Mouse (Mus musculus) heart, adult 8-10 months (tissue): Measurements from ENCODE around the gene Glp1r. TPM values are rescaled to one million over a fixed set of nuclear protein-coding genes. Genes with fewer than 3 reads are reported as not detected.

Source experiments
- DNase-seq: peaks from one replicate; pipeline ENCODE4 v3.0.0; 2022; ENCODE audit warnings: low spot score
- total RNA-seq, 4 experiments: library from RNA; stranded (reverse); gene quantifications; 2 replicates each; pipeline ENCODE4 v1.2.4; 2022

Glp1r gene
- total RNA-seq, 4 experiments from 2014 or later: 0.13 to 0.28 (median 0.17) TPM

- no peak for DNase-seq
Observed at GRCm38 (mm10) chr17:30912536-30912935, 10.9 kb downstream of the Glp1r start.

- no peak for DNase-seq
Observed at GRCm38 (mm10) chr17:30914264-30914663, 12.6 kb downstream of the Glp1r start.

DNA sequence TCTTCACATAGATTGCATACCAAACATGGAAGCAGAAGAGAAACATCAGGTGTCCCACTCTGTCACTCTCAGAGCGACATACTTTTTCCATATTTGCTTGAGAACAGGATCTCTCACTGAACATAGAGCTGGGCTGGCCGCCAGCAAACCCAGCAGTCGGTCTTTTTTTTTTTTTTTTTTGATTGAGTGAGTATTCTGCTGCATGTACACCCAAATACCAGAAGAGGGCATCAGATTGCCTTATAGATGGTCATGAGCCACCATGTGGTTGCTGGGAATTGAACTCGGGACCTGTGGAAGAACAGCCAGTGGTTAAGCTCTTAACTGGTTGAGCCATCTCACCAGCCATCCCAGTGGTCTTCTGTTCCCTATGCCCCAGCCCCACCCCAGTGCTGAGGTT is 21.9 kb downstream of the Glp1r start:
- no peak for DNase-seq

- DNase-seq: no peak
Observed at GRCm38 (mm10) chr17:30930827-30931226, 29.2 kb downstream of the Glp1r start.

DNA sequence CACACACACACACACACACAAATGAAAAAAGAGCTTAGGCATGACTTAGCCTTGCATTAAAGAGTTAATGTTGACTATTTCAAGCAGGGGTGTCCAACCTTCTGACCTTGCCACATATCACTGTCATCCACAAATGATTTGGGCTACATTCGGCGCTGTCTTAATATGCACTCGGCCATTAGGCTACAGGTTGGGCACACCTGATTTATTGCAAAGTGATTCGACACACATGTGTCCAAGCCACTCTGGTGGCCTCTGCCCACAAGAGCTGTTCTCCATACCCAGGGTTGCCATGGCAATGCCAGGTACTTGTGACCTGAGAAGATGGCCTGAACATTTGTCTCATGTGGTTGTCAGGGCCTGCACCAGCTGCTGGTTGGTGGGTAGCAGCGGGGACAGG is 31.2 kb downstream of the Glp1r start:
- DNase-seq: no peak

GRCm38 (mm10) chr17:30935301-30935700 is 33.7 kb downstream of the Glp1r start:
- DNase-seq: no peak

DNA sequence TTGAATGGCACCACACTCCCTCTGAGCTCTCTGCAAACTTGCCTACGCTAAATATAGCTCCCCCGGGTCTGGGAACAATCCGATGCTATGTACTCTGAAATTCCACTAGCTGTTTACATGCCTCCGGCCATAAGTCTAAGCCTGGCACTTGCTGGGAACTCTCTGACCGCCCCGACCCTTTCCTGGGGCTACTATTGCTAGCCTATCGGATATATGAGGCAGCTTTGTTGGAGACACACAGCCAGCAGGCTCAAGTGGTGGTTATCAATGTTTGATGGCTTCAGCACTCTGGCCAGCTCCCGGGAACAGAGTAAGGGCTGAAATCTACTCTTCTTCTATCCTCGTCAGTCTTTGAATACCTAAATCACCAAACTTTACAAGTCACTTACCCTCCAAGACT is 36.9 kb downstream of the Glp1r start:
- DNase-seq: no peak

DNA sequence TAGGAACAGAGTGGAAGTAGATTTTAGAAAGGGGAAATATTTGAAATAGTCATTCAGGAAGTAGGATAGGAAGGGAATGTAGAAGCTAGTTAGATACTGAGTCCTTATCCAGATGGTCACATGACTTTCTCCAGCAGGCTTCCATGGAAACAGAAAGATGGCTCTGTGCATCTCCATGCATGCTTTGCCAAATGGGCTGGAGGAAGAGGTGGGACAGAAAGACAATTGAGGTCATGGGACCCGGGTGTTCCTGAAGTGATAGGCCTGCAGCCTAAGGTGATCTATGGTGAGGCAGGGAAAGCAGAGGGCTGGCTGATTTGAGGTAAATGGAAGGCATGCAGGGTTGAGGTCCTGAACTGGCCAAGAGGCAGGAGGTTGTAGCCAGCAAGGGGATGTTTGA is 46.8 kb downstream of the Glp1r start:
- DNase-seq: no peak

DNA sequence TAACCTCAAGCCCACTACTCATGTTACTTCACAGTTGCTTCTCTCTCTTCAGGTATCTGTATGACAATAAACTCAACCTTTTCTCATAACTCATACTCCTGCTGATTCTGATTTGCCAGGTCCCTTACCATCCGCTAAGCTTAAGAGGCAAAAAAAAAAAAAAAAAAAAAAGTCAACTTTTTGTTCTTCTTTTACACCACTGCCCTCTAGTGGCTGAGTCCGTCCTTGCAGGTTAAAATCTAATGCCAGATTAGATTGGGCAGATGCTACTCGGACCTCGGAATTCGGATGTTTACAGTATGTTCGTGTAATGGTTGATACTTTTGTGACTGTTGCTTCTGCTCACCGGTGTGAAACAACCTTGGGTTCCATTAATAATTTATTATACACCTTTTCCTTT is 49.2 kb downstream of the Glp1r start:
- DNase-seq: peak; percentile 59

GRCm38 (mm10) chr17:30951600-30951999 is 50.0 kb downstream of the Glp1r start:
- DNase-seq: no peak

- no peak for DNase-seq
Observed at GRCm38 (mm10) chr17:30954340-30954739, 52.7 kb downstream of the Glp1r start, which contains the start of gene Umodl1. Umodl1 (plus strand) TSS chr17:30954640.

GRCm38 (mm10) chr17:30961936-30962592 is 60.4 kb downstream of the Glp1r start:
- DNase-seq: no peak

- DNase-seq: no peak
Observed at GRCm38 (mm10) chr17:30962880-30963279, 61.3 kb downstream of the Glp1r start.

GRCm38 (mm10) chr17:30969983-30970382 is 68.4 kb downstream of the Glp1r start:
- no peak for DNase-seq

DNA sequence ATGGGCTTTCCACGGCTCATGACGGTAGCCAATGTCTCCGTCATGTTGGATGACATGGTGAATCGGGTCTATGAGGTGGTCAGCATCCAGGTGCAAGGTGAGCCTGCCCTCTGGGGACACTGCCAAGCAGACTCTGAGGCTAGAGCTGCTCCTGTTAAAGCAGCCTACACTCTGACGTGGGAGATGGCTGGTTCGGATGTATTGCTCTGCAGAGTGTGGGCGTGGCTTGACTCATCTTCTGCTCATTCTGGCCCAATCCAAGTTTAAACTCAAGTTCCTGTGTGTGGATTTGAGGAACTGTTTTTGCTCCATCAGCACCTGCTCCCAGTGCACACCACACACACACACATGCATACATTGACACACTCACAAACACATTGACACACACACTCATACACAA is 70.3 kb downstream of the Glp1r start:
- DNase-seq: no peak

DNA sequence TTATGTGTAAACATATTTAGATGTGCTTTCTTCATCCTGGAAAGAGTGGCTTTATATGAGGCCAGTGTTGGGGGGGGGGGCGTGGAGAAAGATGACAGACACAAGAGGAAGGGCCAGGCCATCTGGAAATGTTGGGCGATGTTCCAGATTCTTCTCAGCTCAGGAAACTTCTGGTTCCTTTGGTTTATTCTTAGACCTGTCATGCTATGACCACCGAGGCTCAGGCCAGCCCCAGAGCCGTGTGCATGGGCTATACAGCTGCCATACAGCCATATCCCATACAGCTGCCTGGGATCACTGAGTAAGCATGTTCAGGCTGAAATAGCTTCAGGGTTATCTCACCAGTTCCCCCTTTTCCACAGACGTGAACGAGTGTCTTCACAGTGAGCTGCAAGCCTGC is 71.7 kb downstream of the Glp1r start:
- DNase-seq: no peak

- DNase-seq: peak; percentile 9
Observed at GRCm38 (mm10) chr17:30977290-30977689, 75.7 kb downstream of the Glp1r start.

GRCm38 (mm10) chr17:30978556-30978955 is 76.9 kb downstream of the Glp1r start:
- no peak for DNase-seq

DNA sequence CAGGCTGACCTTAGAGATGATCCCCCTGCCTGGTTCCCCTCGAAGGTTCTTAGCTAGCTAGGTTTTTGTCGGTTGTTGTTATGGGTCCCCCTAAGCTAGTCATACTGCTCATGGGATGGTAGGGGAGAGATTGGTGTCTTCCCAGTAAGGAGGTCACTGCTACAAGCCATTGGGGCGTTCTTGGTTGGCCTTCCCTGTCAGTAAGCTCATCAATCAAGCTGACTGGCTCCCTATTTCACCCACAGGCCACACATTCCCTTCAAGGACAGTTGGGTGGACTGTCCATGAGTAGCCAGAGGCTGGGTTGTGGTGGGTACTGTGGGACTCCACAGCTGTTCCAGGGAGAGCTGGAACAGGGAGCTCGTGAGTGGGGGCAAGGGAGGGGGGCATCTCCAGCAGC is 81.9 kb downstream of the Glp1r start:
- DNase-seq: no peak

DNA sequence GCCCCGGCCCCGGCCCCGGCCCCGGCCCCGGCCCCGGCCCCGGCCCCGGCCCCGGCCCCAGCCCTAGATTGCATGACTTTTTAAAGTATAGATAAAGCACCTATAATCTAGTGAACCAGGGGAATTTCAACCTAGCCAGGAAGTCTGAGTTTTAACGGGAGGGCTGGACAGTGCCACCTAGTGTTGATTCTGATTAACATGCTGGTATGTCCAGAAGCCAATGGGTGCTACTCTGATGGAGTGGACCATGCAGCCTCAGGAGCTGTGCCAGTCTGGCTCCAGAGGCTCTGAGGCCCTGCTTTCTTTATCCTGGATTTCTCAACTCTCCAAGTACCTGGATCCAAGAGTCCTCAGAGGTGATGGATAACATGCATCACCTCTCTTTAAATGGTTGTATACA is 88.6 kb downstream of the Glp1r start:
- no peak for DNase-seq
